In genomic region chr8:109075006-109075405, GRCm38 (mm10) we compare ENCODE assay signal across 9 mouse cellular contexts.
DNase-seq lines count a peak whose midpoint lies in the region; ATAC-seq and TF ChIP-seq lines count a peak whose summit lies in the region.
"Had no signal": no experiment of that assay in that cellular context is flagged by ENCODE, and none has a peak within 500 bp of the region (broad histone marks: within the 10 kb centered on the region; RNA-seq: fewer than 3 reads in every experiment).

No protein-coding gene starts in this region.

- H3K27me3 ChIP-seq in kidney, postnatal 0 days (ENCODE audit: insufficient read depth, low read length), result no peaks in the 10 kb centered on the region
- no peaks in the 10 kb centered on the region for H3K27me3 ChIP-seq in forebrain, embryonic 15.5 days
- no peaks in the 10 kb centered on the region for H3K27me3 ChIP-seq in liver, embryonic 13.5 days
- H3K27me3 ChIP-seq in stomach, embryonic 15.5 days (replicated peaks), result no peaks in the 10 kb centered on the region

- no peaks in the 10 kb centered on the region for H3K9me3 ChIP-seq in kidney, postnatal 0 days (replicated peaks; ENCODE audit: low read length)
- H3K9me3 ChIP-seq in forebrain, embryonic 15.5 days, result no peaks in the 10 kb centered on the region
- no peaks in the 10 kb centered on the region for H3K9me3 ChIP-seq in liver, embryonic 13.5 days (replicated peaks)
- H3K9me3 ChIP-seq in stomach, embryonic 15.5 days, result no peaks in the 10 kb centered on the region

- ATAC-seq in kidney, postnatal 0 days (replicated peaks; ENCODE audit: low FRiP score, low read depth), result no peak
- ATAC-seq in forebrain, embryonic 15.5 days (replicated peaks), result no peak
- ATAC-seq in liver, embryonic 13.5 days (ENCODE audit: low read depth), result no peak
- ATAC-seq in stomach, embryonic 15.5 days (ENCODE audit: insufficient read depth, low FRiP score, low read depth), result no peak
- ATAC-seq: Patski had no signal

- 22% methylated on average over 12 of the region's 12 CpGs for WGBS in kidney, postnatal 0 days
- 14% methylated on average over 12 of the region's 12 CpGs for WGBS in forebrain, embryonic 15.5 days
- 13% methylated on average over 12 of the region's 12 CpGs for WGBS in liver, embryonic 13.5 days (ENCODE audit: insufficient replicate concordance)
- 18% methylated on average over 12 of the region's 12 CpGs for WGBS in stomach, embryonic 15.5 days

- no peak for TF ChIP-seq CTCF in kidney, postnatal 0 days (IDR thresholded peaks at IDR 0.05; ENCODE audit: low read depth)
- no peak for TF ChIP-seq CTCF in left cerebral cortex, adult 2 months (IDR thresholded peaks at IDR 0.05)

- no peak overlapping the region for H3K4me3 ChIP-seq in kidney, postnatal 0 days (replicated peaks; ENCODE audit: low read depth, low read length)
- 0 out of 2 replicates have a peak overlapping the region, but pooled peaks have one; percentile 17 for H3K4me3 ChIP-seq in forebrain, embryonic 15.5 days
- H3K4me3 ChIP-seq in liver, embryonic 13.5 days (replicated peaks), result no peak overlapping the region
- H3K4me3 ChIP-seq in stomach, embryonic 15.5 days (replicated peaks), result peak overlapping the region; percentile 32
- H3K4me3 ChIP-seq in left cerebral cortex, adult 2 months, result no peak overlapping the region

- H3K27ac ChIP-seq in kidney, postnatal 0 days, result no peak overlapping the region
- no peak overlapping the region for H3K27ac ChIP-seq in forebrain, embryonic 15.5 days (replicated peaks)
- no peak overlapping the region for H3K27ac ChIP-seq in liver, embryonic 13.5 days
- H3K27ac ChIP-seq in stomach, embryonic 15.5 days, result no peak overlapping the region
- H3K27ac ChIP-seq in left cerebral cortex, adult 2 months, result no peak overlapping the region

- H3K9ac ChIP-seq in kidney, postnatal 0 days (ENCODE audit: low read depth, low read length), result no peak overlapping the region
- H3K9ac ChIP-seq in forebrain, embryonic 15.5 days (replicated peaks), result no peak overlapping the region
- H3K9ac ChIP-seq in liver, embryonic 13.5 days, result no peak overlapping the region
- no peak overlapping the region for H3K9ac ChIP-seq in stomach, embryonic 15.5 days

- no peaks in the 10 kb centered on the region for H3K36me3 ChIP-seq in kidney, postnatal 0 days (ENCODE audit: insufficient read depth, low read length)
- no peaks in the 10 kb centered on the region for H3K36me3 ChIP-seq in forebrain, embryonic 15.5 days
- H3K36me3 ChIP-seq in liver, embryonic 13.5 days, result no peaks in the 10 kb centered on the region
- H3K36me3 ChIP-seq in stomach, embryonic 15.5 days, result no peaks in the 10 kb centered on the region

- no peak for DNase-seq in kidney, postnatal 0 days (ENCODE audit: low spot score)
- no peak for DNase-seq in kidney, adult 18-20 months
- DNase-seq in liver, embryonic 13.5 days, result peak; percentile 4
- no peak for DNase-seq in urinary bladder, postnatal 36 days (ENCODE audit: low spot score in 2 of 2)
- DNase-seq in layer of hippocampus, adult 9-10 months (ENCODE audit: low spot score), result no peak
- no peak for DNase-seq in left cerebral cortex, adult 2 months (ENCODE audit: extremely low spot score in 1 of 2, low spot score in 2 of 2)

- H3K4me1 ChIP-seq in kidney, postnatal 0 days (replicated peaks; ENCODE audit: insufficient read depth, low read length), result no peaks in the 10 kb centered on the region
- 0 out of 2 replicates have a peak, but pooled peaks cover 3% of the 10 kb centered on the region for H3K4me1 ChIP-seq in forebrain, embryonic 15.5 days
- H3K4me1 ChIP-seq in liver, embryonic 13.5 days (replicated peaks), result no peaks in the 10 kb centered on the region
- no peaks in the 10 kb centered on the region for H3K4me1 ChIP-seq in stomach, embryonic 15.5 days

- intact Hi-C loops in left cerebral cortex, adult 2 months (cut with DNase I), result no loop called here

- H3K4me2 ChIP-seq in kidney, postnatal 0 days (ENCODE audit: low read length), result peak overlapping the region; percentile 33; the same call in 1 of the 2 replicates
- H3K4me2 ChIP-seq in forebrain, embryonic 15.5 days (replicated peaks), result peak overlapping the region; percentile 34
- H3K4me2 ChIP-seq in liver, embryonic 13.5 days, result peak overlapping the region; percentile 24; the same call in 1 of the 2 replicates
- peak overlapping the region; percentile 51 for H3K4me2 ChIP-seq in stomach, embryonic 15.5 days

Comparison
In these comparisons a context has a peak if more than half of its experiments do, and no peak if none do; other contexts are left out.
1. H3K4me3 ChIP-seq: peak in forebrain, embryonic 15.5 days (single experiment) and stomach, embryonic 15.5 days (single experiment); none in kidney, postnatal 0 days (single experiment), liver, embryonic 13.5 days (single experiment) and left cerebral cortex, adult 2 months (single experiment).
2. Peak in every context shown above with its lines, with median percentiles within 50 percentile points of each other: H3K4me2 ChIP-seq.